Mouse (Mus musculus) heart, adult 18-20 months (tissue): ENCODE measurements around the gene Nrarp. TPM values are rescaled to one million over a fixed set of nuclear protein-coding genes. Genes with fewer than 3 reads are reported as not detected.

Source experiments
- DNase-seq, 2 experiments: peaks; one replicate each; pipeline ENCODE4 v3.0.0; 2021 to 2022; ENCODE audit warnings: mixed read lengths in 1 of 2
- total RNA-seq, 2 experiments: library from RNA; stranded (reverse); gene quantifications; 2 replicates each; pipeline ENCODE4 v1.2.3; 2021

Gene Nrarp
- total RNA-seq, 2 experiments from 2014 or later = 6.9 to 8.3 TPM

DNA sequence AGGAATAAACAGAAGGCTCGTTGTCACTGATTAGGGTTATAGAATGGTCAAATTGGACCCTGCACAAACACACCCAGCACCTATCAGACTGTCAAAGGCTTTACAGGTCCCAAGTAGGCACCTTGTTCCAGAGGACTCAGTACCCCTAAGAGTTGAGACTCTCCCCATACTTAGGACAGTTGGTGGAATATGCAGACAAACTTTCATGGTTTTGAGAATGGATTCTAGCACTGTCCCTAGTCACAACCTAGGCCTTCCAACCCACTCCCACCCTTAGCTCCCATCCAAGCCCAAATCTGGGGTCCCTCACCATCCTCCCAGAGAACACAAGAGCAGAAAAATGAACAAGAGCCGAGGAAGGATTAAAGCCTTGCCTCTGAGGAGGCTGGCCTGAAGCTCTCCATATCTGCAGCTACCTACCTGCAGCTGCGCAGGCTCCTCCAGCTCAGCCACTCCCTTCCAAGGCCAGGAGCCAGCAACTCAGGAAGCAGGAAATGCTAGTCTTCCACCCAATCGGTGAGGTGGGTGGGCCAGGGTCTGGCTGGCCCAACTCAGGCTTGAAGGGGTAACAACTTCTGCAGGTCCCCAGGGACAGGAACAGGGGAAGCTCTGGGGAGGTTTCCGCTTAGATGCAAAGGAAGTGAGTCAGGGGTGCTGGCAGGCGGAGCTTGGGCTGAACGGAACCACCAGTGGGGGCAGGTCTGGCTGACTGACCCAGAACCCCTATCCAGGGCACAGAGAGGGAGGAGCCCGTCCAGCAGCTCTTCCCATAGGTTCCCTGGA is 15.8 kb downstream of the Nrarp start, which contains the start of gene Tor4a:
Gene Tor4a, minus strand, starts transcription at position 715 of the 783 bp plus-strand sequence.
- DNase-seq = peak; percentile 87 to 97

DNA sequence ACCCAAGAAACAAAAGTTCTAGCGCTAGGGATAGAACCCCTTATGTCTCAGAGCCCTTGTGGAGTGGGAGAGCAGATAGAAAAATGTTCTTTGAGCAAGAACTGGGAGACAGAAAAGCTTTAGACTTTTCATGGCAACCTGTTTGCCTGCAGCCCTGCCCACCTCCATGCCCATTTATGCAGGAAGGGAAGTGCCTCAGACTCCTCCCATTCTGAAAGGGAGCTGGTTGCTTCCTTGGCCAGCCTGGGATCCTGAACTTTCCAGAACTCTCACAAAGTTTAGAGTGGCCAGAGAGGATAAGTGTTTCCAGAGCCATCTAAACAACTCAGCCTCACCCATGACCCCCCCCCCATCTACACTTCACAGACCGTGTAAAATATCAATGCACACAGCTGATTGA is 16.6 kb downstream of the Nrarp start:
- peak in 1 of 2 experiments; percentile 48 for DNase-seq

DNA sequence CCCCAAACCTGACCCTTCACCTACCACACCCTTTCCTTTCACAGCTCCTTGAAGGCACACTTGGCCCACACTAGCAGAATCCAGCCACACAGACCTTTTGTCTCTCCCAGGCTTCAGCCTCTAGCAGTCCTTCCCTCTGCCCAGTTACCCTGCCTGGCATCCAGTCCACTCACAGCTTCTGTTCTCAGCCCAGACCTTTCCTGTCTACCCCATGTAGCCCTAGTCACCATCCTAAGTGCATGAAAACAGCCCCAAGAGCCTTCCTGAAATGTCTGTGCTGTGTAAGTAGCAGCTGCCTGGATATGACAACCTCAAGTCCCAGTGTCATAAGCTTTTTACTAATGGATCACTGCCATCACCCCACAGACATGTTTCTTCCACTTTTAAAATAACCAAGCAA is 17.4 kb downstream of the Nrarp start:
- peak in 1 of 2 experiments; percentile 19 for DNase-seq

DNA sequence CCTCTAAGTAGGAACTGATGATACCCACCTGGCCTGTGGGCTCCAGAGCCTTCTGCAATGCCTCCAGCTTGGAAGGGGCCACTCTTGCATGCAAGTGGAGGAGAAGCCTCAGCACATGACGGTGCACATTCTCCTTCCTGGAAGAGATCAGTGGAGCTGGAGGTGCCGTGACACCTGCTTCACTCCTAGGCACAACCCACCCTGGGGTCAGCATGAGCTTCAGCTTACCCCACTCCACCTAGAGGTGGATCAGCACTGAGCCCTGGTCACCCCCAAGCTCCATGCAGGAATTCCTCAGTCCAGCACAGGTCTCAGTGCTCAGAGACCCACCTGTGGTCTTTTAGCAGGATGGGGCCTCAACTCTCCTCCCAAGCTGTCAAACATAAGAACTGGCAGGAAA is 20.1 kb downstream of the Nrarp start:
- no peak for DNase-seq

DNA sequence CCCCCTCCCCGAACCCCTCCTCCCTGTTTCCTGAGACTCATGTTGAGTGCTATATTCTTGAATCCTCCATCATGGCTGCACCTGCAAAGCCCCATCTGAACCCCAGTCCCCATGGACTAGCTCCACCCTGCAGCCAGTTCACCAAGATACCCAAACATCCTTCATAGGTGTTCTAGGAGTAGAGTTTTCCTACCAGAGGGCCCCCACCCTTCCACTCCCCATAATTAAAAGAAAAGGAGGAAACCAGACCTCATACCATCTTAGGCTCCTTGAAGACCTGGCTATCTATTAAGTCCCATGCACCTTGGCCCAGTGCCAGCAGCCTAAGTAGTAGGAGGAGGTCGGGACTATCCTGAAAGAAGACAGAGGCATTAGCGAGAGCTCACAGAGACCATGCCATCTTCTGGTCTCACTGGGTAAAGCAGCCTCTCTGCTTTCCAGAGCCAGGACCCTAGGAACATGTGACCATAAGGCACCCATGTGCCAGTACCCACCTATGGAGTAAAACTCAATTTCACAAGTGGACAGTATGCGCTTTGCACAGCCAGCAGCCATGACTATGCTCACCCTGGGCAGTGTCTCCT is 23.2 kb downstream of the Nrarp start:
- DNase-seq = no peak

DNA sequence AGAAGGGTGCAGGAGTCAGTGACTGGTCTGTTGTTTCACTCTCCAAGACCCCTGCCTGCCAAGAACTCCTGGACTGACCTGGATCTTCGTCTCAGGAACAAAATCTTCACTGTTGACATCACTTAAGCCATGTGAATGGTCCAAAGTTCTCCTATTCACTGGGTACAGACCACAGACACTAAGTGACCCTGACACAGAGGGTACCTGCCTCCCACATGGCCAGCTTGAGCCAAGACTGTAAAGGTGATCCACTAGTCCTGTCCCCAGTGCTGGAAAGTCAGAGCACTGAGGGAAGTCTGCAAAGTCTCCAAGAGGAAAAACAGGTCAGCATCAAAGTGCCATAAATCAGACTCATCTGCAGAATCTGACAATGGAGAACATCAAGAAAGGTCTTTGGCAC is 27.0 kb downstream of the Nrarp start:
- no peak for DNase-seq

DNA sequence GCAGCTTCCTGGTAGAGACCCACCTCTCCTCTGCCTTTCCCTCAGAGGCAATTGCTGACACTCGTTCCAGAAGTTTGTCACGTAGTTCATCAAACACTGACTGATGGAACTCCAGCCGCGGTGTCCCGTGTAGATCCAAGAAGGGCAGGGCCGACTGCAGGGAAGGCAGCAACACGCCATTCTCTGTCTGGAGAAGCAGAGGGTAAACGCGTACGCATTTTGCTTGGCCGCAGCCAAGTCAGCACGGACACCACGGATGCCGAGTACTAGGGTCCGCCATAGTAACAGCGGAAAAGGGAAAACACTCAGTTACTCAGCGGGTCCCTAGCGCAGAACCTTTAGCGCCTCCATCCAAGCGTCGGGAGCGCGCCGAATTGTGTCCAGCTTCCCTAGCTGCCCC is 30.1 kb downstream of the Nrarp start:
- peak in 1 of 2 experiments; percentile 14 for DNase-seq

DNA sequence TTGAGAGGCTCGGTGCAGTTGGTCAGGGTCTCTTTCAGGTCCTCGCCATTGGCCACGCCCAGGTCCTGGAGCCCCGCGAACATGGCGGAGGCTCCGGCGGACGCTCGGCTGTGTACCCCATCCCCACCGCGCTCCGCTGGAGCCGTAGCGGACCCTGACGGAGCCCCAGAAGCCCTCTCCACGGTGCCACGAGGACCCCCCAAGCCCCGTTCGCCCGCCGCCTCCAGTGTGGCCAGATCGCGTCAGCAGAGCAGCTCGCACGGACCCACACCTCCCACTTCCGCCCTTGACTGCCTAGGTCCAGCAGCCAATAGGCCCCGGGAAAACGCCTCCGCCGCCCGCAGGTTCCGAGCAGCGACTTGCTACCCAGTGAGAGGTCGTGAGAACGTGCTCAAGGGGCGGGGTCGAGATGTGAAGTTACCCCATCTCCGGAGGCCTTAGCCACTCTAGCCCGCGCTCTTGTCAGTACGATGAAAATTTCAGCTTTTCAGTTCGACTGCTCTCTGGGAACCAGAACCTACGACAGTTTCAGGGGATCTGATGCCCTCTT is 30.6 kb downstream of the Nrarp start, which contains the start of gene Nelfb:
Gene Nelfb, minus strand, starts transcription at position 369 of the 550 bp plus-strand sequence.
- DNase-seq = peak; percentile 93 to 95

DNA sequence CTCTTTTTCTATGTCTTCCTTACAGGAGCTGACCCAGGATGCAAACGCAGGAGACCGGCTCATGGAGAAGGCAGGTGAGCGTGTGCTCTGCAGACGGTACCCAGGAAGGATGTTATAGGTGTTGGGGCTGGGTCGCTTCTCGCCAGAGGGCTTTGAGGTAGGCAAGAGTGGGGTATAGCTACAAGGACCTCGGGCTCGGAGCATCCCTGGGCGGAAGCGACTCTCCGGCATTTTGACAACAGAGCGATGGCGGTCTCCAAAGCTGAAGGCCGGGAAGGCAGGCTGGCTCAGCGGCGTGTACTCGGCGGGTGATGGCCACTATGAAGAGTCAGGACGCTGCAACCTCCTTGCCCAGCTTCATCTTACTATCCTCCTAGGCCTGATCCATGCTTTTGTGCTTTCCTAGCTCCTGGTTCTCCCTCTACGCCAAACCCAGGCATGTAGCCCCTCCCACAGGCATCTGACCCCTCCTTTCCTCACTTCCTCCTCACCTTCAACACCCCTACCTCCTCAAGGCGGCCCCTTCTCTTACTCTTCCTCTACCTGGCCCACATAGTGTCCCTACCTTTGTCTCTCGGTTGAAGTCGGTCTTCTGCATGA is 32.8 kb downstream of the Nrarp start:
- no peak for DNase-seq

DNA sequence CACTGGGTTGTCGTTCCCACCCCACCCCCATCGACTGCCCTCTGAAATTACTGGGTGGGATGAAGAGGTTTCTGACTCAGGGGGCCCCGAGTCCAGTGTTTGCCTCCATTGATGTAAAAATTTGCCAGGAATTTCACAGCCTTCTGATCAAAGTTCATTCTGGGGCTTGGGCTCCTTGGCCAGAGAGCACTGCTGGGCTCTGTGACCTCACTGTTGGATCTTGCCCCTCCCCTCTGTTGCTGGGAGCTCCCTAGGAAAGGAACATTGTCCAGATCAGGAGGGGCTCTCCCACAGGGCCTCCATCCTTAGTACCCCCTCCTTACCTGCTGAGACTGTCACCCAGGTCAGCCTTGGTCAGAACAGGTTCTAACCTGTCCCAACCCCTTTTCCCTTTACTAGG is 33.9 kb downstream of the Nrarp start, which contains the start of gene Stpg3:
Gene Stpg3, minus strand, starts transcription at position 194 of the 400 bp plus-strand sequence.
- DNase-seq = no peak

DNA sequence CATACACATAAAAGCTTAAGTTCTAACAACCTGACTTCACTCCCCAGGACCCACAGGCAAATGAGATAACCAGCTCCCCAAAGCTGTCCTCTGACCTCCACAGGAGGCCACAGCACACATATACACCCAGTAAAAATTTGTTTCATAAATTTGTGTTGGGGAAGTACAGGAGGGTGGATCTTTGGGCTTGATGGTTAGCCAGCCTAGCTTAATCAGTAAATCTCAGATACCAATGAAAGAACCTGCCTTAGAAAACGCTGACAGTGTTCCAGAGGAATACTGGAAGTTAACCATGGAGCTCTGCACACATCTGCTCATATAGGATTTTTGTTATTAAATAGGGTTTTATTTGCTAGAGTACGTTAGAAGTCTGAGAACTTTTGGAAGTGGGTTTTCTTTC is 37.1 kb downstream of the Nrarp start:
- DNase-seq = no peak

DNA sequence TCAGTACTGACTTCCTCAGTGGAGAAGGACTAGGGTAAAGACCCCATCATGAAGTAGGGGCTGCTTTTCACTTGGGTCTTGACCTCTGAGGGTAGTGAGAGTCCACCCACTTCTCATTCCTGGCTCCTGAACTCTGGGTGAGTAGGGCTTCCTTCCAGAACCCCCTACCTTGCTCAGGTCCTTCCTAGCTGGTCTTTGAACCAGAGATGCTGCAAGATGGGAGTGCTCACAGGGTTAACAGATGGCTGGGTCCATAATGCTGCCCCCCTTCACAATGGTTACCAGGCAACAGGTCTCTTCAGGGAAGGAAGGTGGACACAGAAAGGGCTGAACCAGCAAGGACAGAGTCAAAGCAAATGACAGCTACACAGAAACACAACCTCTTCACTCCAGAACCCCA is 37.9 kb downstream of the Nrarp start, which contains the start of gene Fam166a:
Gene Fam166a, plus strand, starts transcription at position 301 of the 400 bp plus-strand sequence.
- no peak for DNase-seq

DNA sequence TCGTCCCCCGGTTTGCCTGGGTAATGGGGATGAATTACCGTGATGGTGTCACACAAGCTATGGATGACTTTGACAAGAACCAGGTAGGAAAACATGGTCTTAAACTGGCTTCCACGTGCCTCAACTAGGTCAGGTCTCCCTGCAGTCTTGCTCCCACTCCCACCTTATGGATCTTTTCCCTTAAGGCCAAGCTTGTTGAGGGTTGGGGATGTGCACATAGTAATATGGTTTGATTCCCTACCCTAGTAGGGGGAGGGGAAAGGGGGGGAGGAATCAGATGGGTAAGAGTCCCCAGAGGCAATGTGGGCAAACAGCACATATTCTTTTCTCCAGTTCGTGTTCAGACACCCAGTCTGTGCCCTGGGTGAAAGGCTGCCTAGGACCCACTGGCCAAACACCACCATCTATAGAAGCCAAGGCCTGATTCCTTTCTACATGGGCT is 40.8 kb downstream of the Nrarp start:
- DNase-seq = no peak

DNA sequence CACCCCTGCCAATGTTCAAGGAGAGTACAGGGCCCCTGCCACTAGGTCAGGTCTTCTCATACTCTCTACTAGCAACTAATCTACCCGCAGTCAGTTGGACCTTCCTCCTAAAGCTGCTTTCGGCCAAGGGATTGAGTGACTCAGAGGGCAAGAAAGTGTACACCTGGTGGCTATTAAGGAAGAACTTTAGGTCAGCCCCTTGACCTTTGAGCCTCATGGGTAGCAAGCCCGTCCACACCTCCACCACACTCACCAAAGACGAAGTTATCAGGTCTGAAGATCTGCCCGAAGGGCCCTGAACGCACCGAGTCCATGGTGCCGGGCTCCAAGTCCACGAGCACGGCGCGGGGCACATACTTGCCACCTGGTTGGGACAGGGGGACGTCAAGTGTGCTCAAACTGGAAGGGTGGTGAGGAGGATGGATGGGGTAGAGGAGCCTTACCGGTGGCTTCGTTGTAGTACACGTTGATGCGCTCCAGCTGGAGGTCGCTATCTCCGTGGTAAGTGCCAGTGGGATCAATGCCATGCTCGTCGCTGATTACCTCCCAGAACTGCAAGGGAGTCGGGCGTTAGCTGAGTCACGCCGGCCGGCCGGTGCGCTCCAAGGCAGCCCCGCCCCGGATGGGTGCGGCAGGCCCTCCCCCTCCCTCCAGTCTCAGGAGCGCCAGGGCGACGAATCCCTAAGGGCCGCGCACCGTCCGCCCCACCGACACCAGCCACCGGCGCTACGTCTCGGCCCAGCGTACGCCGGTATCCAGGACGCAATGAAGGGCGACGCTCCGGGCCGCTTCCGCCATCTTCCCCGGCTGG is 43.3 kb downstream of the Nrarp start:
- peak; percentile 86 to 92 for DNase-seq

DNA sequence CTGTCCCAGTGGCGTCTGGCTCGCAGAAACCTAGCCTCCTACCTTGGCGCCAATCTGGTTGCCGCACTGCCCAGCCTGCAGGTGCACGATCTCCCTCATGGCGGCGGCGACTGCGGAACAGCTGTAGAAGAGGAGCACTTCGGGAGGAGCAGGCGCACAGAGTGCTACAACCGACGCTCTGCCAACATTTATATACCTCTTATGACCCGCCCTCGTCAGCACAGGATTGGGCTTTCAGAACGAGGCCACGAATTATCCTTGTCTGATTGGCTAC is 43.9 kb downstream of the Nrarp start, which contains the start of gene Tubb4b:
Gene Tubb4b, minus strand, starts transcription at position 211 of the 274 bp plus-strand sequence.
- DNase-seq = no peak

DNA sequence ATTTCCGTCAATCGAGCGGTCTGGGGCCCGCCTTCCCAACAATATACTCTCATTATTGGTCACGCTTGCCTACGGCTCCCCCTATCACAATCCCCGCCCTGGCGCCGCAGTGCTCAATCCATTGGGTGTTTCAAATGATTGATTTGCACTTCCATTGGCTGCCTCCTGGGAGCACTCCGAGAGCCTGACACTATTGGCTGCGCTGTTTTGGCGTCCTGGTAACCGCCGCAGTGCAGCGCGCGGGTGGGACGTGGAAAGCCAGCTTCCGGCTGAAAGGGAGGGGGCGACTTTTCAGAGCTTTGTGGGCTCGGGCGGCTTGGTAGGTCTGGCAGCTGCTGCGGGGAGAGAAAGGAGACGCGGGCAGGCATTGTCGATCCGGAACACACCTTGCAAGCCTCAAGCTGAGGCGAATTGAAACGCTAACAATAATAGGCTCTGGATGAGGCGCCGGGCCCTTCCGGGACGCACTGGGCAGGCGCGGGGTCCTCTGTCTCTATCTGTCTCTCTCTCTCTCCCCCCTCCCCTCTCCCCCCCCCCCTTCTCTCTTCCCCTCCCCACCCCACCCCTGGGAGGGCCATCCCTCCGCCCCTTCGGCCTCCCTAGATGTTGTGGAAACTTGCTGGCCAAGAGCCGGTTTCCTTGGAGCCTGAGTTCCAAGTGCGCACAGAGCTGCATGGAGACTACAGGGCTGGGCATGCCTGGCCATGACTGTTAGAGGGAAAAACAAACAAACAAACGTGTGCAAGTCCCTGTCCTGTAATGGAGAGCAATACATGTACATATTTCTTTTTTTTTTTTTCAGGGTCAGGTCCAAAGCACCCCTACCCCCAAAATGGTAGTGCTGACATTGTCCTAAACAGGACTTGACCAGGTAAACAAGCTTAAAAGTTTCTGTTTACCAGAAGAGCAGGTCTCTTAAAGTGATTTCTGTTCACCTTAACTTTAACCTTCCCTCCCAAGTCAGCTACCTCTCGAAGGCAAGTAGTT is 44.5 kb downstream of the Nrarp start:
- DNase-seq = peak; percentile 98 to 100

DNA sequence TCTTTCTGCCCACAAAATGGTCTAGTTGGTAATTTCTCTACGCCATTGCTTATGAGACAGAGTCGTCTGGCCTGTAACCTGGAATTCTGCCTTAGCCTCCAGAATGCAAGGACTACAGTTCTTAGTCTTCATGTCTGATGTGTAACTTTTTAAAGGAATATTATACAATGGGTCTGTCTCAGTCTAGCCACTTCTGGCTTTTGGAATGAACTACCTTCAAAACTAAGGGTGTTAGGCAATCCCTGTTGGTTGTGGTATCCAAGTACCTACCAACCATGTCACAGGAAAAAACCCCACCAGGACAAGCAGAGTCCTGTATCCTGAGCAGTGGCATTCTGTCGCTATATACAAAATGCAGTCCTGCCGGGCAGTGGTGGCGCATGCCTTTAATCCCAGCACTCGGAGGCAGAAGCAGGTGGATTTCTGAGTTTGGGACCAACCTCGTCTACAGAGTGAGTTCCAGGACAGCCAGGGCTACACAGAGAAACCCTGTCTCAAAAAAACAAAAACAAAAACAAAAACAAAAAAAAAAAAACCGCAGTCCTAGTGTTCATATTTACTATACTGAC is 45.3 kb downstream of the Nrarp start:
- DNase-seq = peak in 1 of 2 experiments; percentile 34

DNA sequence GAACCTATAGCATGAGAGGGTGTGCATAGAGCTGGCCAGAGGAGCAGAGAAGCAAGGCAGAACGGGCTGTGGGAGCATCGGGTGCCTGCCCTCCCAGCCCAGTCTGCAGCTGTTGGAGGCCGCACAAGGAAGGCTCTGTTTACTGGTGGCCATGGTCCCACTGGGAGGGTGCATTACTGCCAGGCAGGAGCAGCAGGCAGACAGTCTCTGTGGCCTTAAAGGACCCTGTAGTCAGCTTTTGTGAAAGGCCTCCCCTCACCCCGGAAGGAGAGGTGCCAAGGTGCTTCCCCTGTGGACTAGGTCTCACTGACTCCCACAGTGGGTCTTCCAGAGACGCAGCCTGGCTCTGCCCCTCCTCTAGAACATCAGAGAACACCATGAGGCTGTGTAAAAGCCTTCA is 46.3 kb downstream of the Nrarp start:
- DNase-seq = no peak

DNA sequence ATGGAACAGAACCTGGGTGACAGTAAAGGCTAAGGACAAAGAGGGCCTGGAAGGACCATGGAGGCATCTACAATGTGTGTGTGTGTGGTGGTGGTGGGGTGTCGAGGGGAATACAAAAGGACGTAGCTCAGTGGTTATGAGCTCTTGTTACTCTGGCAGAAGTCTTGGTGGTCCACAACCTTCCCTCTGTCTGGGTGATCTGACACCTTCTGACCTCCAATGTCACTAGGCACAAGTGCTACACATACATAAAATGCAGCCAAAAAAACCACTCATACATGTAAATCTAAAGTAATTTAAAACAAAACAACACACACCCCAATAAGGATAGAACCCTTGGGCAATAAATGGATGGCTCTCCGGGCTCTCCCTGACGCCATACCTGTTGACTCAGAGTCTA is 46.8 kb downstream of the Nrarp start:
- DNase-seq = no peak

DNA sequence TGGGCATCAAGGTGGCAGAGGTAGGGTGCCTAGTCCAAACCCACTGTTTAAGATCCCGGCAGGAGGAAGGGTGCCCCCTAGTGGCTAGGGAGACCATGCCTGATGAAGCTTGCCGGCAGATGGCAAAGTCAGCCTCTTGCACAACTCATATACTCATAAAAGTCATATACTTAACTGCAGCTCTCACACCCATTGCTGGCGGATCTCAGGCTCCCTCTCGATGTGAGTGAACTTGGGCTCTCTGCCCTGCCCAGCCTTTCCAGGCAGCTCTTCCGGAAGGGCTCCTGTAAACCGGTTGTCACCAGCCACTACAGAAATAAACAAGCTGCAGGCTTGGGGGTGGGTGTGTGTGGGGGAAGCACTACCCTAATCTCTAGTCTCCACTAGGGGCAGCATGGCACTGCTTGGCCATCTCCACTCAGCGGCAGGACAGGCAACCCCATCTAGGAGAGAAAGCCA is 47.9 kb downstream of the Nrarp start:
- DNase-seq = peak; percentile 91 to 92
